Mouse (Mus musculus) bone marrow, adult 2 months (tissue): Measurements from ENCODE around the gene Ltc4s.

ENCODE experiments used
- CTCF ChIP-seq: fragments of 200-500 bp; IDR thresholded peaks from 2 replicates; pipeline ENCODE4 v1.5.1; 2011; ENCODE audit warnings: low read length, control low read depth; ENCODE audit not compliant: control insufficient read depth, insufficient read depth
- POLR2A ChIP-seq: fragments of 200-500 bp; IDR thresholded peaks from 2 replicates; pipeline ENCODE4 v1.6.1; 2011; ENCODE audit warnings: low read depth, mild to moderate bottlenecking, control low read depth, low read length, borderline replicate concordance; ENCODE audit not compliant: control insufficient read depth

DNA sequence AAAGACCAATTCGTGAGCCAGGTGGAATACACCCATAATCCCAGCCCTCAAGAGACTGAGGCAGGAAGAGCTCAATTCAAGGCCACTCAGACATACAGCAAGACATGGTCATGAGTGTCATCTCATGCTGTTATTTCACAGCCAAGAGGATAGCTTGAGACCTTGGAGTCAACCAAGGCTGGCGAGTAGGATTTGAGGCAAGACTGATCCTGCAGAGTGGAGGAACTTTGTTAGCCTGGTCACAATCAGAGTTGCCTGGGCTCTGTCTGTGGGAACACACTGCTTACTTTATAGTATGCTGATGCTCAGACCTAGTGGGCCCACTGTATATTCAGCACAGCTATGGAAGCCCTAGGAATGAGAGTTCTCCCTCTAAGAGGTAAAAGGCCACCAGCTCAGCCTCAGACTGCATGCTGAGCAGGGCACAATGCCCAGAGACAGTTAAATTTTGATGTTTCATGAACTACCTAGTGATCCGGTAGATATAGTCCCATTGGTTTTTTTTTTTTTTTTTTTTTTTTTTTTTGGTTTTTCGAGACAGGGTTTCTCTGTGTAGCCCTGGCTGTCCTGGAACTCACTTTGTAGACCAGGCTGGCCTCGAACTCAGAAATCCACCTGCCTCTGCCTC lies 40.1 kb downstream of the Ltc4s start:
- TF ChIP-seq POLR2A (no peak), CTCF (no peak)
